Mouse (Mus musculus): Measurements from ENCODE around the gene Macrod2.

DNA sequence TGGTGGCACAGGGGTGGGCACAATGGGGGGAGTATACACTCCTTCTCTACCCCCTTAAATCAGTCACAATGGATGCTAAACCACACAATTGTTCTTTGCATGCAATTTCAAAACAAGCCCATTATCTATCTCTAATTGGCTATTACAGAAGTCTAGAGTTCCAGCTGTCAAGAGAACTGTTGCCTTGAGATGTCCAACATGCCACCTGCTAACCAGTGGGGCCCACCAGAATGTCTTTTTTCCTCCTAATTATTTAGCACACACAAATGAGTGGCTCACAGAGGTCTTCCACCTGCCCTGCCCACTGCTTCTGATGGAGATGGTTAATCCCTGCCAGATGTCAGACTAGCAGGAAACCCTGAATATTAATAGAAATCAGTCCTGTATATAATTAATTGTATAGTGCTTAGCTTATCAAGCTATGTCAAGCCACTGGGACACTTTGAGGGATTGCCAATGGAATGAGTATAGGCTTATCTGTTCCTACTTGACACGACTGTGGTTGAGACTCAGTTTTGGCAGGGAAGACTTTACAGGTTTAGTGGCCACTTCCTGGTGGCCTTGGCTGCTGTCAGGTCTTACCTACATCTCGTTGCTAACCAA, 1054.1 kb downstream of the Macrod2 start:
- TF ChIP-seq CTCF (IDR thresholded peaks at IDR 0.05; ENCODE audit: insufficient read depth, low read depth, low read length) (no peak), POLR2A (IDR thresholded peaks at IDR 0.05; ENCODE audit: insufficient read depth, low read depth, low read length) (no peak)
